Mouse (Mus musculus) ES-E14 (cell line): ENCODE results near the gene Ebf1. TPM values are rescaled to one million over a fixed set of nuclear protein-coding genes. Genes with fewer than 3 reads are reported as not detected.

ENCODE experiments used
- DNase-seq: peaks from one replicate; pipeline ENCODE4 v3.0.0-alpha.2; 2013; ENCODE audit warnings: low read depth, low spot score
- H3K27ac ChIP-seq: 2 replicates; pipeline ENCODE4 v1.5.1; 2012; ENCODE audit warnings: low read depth, mild to moderate bottlenecking, low read length, moderate library complexity, mixed read lengths; ENCODE audit not compliant: poor library complexity, insufficient read depth, severe bottlenecking
- H3K36me3 ChIP-seq: 2 replicates; pipeline ENCODE4 v1.6.1; 2012; ENCODE audit warnings: mild to moderate bottlenecking, low read length, moderate library complexity, mixed read lengths; ENCODE audit not compliant: control insufficient read depth, poor library complexity, insufficient read depth, severe bottlenecking
- H3K4me1 ChIP-seq, 2 experiments: fragments of 150-350 bp in 1 of 2; sonication (generic) in 1 of 2; 2 replicates each; pipeline ENCODE4 v1.6.1; 2012; ENCODE audit warnings: low read length in 2 of 2, mild to moderate bottlenecking in 1 of 2, mixed read lengths in 1 of 2; ENCODE audit not compliant: control insufficient read depth in 2 of 2, insufficient read depth in 2 of 2, poor library complexity in 1 of 2
- H3K4me3 ChIP-seq, 2 experiments: fragments of 150-350 bp in 1 of 2; sonication (generic) in 1 of 2; 2 replicates each; pipeline ENCODE4 v1.5.1; 2012; ENCODE audit warnings: low read length in 2 of 2, low read depth in 1 of 2, mild to moderate bottlenecking in 1 of 2, mixed read lengths in 1 of 2; ENCODE audit not compliant: insufficient read depth in 1 of 2, poor library complexity in 1 of 2, severe bottlenecking in 1 of 2
- H3K9ac ChIP-seq: 2 replicates; pipeline ENCODE4 v1.6.1; 2012; ENCODE audit warnings: low read depth, mild to moderate bottlenecking, low read length, mixed read lengths; ENCODE audit not compliant: poor library complexity, insufficient read depth, severe bottlenecking
- H3K9me3 ChIP-seq: fragments of 150-350 bp; sonication (generic); 2 replicates; pipeline ENCODE4 v1.6.1; 2012; ENCODE audit warnings: low read depth, mild to moderate bottlenecking, low read length; ENCODE audit not compliant: control insufficient read depth, insufficient read depth
- CHD2 ChIP-seq: IDR thresholded peaks from 2 replicates; pipeline ENCODE4 v1.6.1; 2014; ENCODE audit warnings: mild to moderate bottlenecking, low read depth, low read length, inconsistent platforms
- HCFC1 ChIP-seq: IDR thresholded peaks from 2 replicates; pipeline ENCODE4 v1.6.1; 2012; ENCODE audit warnings: low read length, inconsistent platforms, borderline replicate concordance; ENCODE audit not compliant: insufficient read depth
- MAFK ChIP-seq: IDR thresholded peaks from 2 replicates; pipeline ENCODE4 v1.6.1; 2014; ENCODE audit warnings: mild to moderate bottlenecking, low read depth, low read length, inconsistent platforms; ENCODE audit not compliant: insufficient read depth
- ZC3H11A ChIP-seq: IDR thresholded peaks from 2 replicates; pipeline ENCODE4 v1.6.1; 2012; ENCODE audit warnings: low read depth, mild to moderate bottlenecking, inconsistent platforms, low read length, borderline replicate concordance
- ZNF384 ChIP-seq: IDR thresholded peaks from 2 replicates; pipeline ENCODE4 v1.6.1; 2012; ENCODE audit warnings: low read depth, low read length, inconsistent platforms
- in situ Hi-C, 2 experiments: fragments of 600-800 bp; cut with MboI; formaldehyde crosslinking; loops; one replicate each; pipeline ENCODE4 v1.15.1; 2025; ENCODE audit warnings: low sequenced_read_pairs in 2 of 2, inconsistent platforms in 1 of 2; ENCODE audit not compliant: unreplicated experiment in 2 of 2
- total RNA-seq: library from RNA; depleted of rRNA; stranded (reverse); fragments of 300-350 nt; gene quantifications from 2 replicates; pipeline ENCODE4 v1.2.3, GENCODE M21; 2012

Ebf1 gene
- total RNA-seq, 1 experiment, result 3.2 TPM

DNA sequence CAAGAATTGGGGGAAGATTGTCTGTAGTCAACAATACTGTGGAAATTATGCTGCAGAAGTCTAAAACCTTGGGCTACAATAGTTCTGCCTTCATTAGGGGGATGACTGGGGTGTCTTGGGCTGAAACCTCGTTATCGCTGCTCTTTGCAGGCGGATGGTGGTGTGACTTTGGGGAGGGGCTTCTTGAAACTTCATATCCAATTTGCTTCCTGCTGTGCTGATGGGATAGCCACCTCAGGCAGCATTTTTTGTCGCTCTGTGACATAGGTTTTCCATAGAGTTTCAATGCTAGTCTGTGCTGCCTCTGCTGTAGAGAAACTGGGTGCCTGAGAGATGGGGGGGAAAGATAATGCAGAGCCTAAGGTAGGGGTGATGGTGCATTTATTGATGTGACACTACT is 198.9 kb downstream of the Ebf1 start:
- H3K9ac ChIP-seq, result no peak overlapping the region
- no peak for DNase-seq
- H3K36me3 ChIP-seq, result no peaks in the 10 kb centered on the region
- H3K9me3 ChIP-seq, result no peaks in the 10 kb centered on the region
- H3K4me3 ChIP-seq, result no peak overlapping the region
- no peaks in the 10 kb centered on the region for H3K4me1 ChIP-seq
- in situ Hi-C loops, result no loop called here
- TF ChIP-seq ZNF384 (no peak), HCFC1 (no peak), MAFK (no peak), CHD2 (no peak), ZC3H11A (no peak)
- H3K27ac ChIP-seq, result no peak overlapping the region

DNA sequence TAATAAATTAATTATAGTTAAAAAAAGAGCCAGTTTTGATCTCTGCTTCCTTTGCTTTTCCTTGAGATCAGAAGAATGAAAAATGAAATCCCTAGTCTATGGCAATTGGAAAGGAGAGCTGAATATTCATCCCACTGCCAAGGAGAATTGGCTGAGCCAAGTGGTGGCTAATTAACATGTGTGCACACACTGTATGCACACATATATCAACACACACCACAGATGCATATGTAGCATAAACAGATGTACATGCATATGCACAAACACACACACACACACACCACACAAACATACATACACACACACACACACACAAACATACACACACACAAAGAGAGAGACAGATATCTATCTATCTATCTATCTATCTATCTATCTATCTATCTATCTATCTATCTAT is 205.2 kb downstream of the Ebf1 start:
- DNase-seq, result no peak
- Histone ChIP-seq H3K4me3 (no peak overlapping the region), H3K4me1 (no peaks in the 10 kb centered on the region), H3K9me3 (no peaks in the 10 kb centered on the region), H3K36me3 (no peaks in the 10 kb centered on the region), H3K9ac (no peak overlapping the region), H3K27ac (no peak overlapping the region)
- TF ChIP-seq CHD2, result no peak
- TF ChIP-seq ZNF384, result no peak
- no peak for TF ChIP-seq ZC3H11A
- no peak for TF ChIP-seq MAFK
- no peak for TF ChIP-seq HCFC1
- in situ Hi-C loops, result no loop called here

DNA sequence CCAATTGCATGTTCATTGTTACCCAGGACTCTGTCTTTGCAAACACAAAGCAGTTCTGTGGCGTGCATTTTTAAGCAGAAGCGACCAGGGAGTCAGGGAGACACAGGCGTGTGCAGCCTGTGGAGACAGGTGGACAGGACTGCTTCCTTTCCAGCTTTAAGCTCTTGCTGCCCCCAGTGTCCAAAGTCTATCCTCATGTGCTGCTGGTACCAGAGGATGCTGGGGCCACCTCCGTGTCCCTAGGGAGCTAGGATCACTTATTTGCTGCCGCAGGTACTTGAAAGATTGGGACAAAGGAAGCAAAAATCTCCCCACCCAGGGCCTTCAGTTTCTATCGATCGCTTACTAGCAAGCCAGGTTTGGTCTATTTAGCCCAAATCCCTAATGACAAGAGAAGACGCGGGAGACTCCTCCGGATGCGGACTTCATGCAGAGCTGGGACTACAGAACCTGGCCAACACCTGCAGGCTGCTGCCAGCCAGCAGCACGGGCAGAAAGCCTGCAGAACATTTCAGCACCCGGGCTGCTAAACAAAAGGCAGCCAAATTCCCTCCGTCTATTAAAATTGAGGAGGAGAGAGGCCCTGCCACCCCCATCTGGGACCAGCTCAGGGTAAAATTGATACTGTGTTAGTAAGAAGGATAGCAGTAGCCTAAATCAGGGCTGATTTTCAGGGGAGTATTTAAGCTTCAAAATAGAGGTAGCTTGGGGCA is 215.3 kb downstream of the Ebf1 start:
- in situ Hi-C loops, result no loop called here
- Histone ChIP-seq H3K27ac (no peak overlapping the region), H3K36me3 (no peaks in the 10 kb centered on the region), H3K9me3 (no peaks in the 10 kb centered on the region), H3K4me3 (no peak overlapping the region), H3K9ac (no peak overlapping the region), H3K4me1 (peaks cover 2 to 4% of the 10 kb centered on the region in 2 experiments; a peak in 3 of 4 replicates)
- DNase-seq, result no peak
- TF ChIP-seq MAFK, result no peak
- no peak for TF ChIP-seq ZC3H11A
- TF ChIP-seq CHD2, result no peak
- no peak for TF ChIP-seq ZNF384
- TF ChIP-seq HCFC1, result no peak

DNA sequence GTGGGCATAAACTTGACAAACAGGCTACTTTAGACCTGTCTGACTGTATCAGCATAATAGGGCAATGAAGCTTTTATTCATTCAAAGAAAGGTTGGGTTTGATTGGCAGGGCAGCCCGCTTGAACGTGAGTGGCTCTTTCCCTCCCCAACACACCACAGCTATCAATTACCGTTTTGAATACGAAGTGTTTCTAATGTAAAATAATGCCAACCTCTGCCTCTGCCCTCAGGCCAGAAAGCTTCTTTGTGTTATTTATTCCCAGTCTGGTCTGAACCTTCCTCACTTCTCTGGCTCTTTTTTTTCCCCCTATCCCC is 215.8 kb downstream of the Ebf1 start:
- Histone ChIP-seq H3K4me3 (no peak overlapping the region), H3K9me3 (no peaks in the 10 kb centered on the region), H3K36me3 (no peaks in the 10 kb centered on the region), H3K27ac (no peak overlapping the region), H3K9ac (no peak overlapping the region), H3K4me1 (peaks cover 2 to 4% of the 10 kb centered on the region in 2 experiments; a peak in 3 of 4 replicates)
- no peak for TF ChIP-seq CHD2
- in situ Hi-C loops, result no loop called here
- no peak for DNase-seq
